Mouse (Mus musculus) G1E-ER4 (cell line): ENCODE results near the gene Actr8. TPM values are rescaled to one million over a fixed set of nuclear protein-coding genes. Genes with fewer than 3 reads are reported as not detected.

Experiments
- GATA1 ChIP-seq: IDR thresholded peaks from one replicate; pipeline ENCODE4 v1.8.0; 2012; ENCODE audit warnings: low read length, inconsistent platforms
- polyA plus RNA-seq: library from polyadenylated mRNA; stranded (reverse); fragments of >175 nt; gene quantifications from 2 replicates; pipeline ENCODE4 v1.2.3, GENCODE M21; 2012

Gene Actr8
- polyA plus RNA-seq, 1 experiment: 74.9 TPM

GRCm38 (mm10) chr14:30048049-30048448, 69.9 kb downstream of the Actr8 start:
- TF ChIP-seq GATA1: no peak

- no peak for TF ChIP-seq GATA1
These were observed 72.1 kb downstream of the Actr8 start for GRCm38 (mm10) chr14:30050280-30050679.

GRCm38 (mm10) chr14:30054922-30055321, 76.8 kb downstream of the Actr8 start:
- TF ChIP-seq GATA1: no peak

Other genes starting within 250 kb of the Actr8 start
- 9.1 and 11.0 TPM in 2 replicates for gene Selenok, start 10.0 kb upstream of the Actr8 start, polyA plus RNA-seq
- not detected in 2 replicates for gene Il17rb, start 30.6 kb downstream of the Actr8 start, polyA plus RNA-seq
- gene Chdh, start 30.7 kb downstream of the Actr8 start, polyA plus RNA-seq: not detected in 2 replicates